Comparison of ENCODE assay signal across 9 mouse cellular contexts in genomic region chr6:120365051-120365450, GRCm38 (mm10). TPM values are rescaled to one million over a fixed set of nuclear protein-coding genes. Genes with fewer than 3 reads are reported as not detected.
A peak's percentile ranks its signal among the peaks of the same experiment; 100 is the strongest.
DNase-seq lines count a peak whose midpoint lies in the region; ATAC-seq lines count a peak whose summit lies in the region.
"Had no signal": no experiment of that assay in that cellular context is flagged by ENCODE, and none has a peak within 500 bp of the region (broad histone marks: within the 10 kb centered on the region; RNA-seq: fewer than 3 reads in every experiment).

No protein-coding gene starts in this region.

- H3K27ac ChIP-seq in embryonic facial prominence, embryonic 10.5 days (replicated peaks) = peak overlapping the region; percentile 93
- H3K27ac ChIP-seq in midbrain, embryonic 15.5 days = no peak overlapping the region

- no peaks in the 10 kb centered on the region for H3K9me3 ChIP-seq in embryonic facial prominence, embryonic 10.5 days
- H3K9me3 ChIP-seq in midbrain, embryonic 15.5 days = no peaks in the 10 kb centered on the region

- H3K36me3 ChIP-seq in embryonic facial prominence, embryonic 10.5 days (replicated peaks) = peaks cover 36% of the 10 kb centered on the region
- peaks cover 24% of the 10 kb centered on the region for H3K36me3 ChIP-seq in midbrain, embryonic 15.5 days (replicated peaks)

- 6% methylated on average over 15 of the region's 15 CpGs for WGBS in embryonic facial prominence, embryonic 10.5 days
- WGBS in midbrain, embryonic 15.5 days = 6% methylated on average over 15 of the region's 15 CpGs

- no peak for ATAC-seq in midbrain, embryonic 15.5 days (replicated peaks)

- intact Hi-C loops in left cerebral cortex, postnatal 25 days (cut with DNase I) = no loop called here

- peak; percentile 31 for DNase-seq in adrenal gland, postnatal 14 days
- no peak for DNase-seq in adrenal gland, postnatal 25 days
- peak; percentile 64 for DNase-seq in A20 (ENCODE audit: low read depth, low spot score)
- DNase-seq in embryonic facial prominence, embryonic 10.5 days (ENCODE audit: low spot score) = peak; percentile 40
- peak; percentile 58 for DNase-seq in induced T-regulatory cell, adult 2 months (ENCODE audit: low read depth)
- DNase-seq in left cerebral cortex, postnatal 25 days (ENCODE audit: low spot score in 2 of 2) = no peak
- no peak for DNase-seq in urinary bladder, postnatal 36 days (ENCODE audit: low spot score in 2 of 2)

- H3K4me2 ChIP-seq in midbrain, embryonic 15.5 days = peak overlapping the region; percentile 98

- peak overlapping the region; percentile 96 for H3K4me3 ChIP-seq in embryonic facial prominence, embryonic 10.5 days
- H3K4me3 ChIP-seq in midbrain, embryonic 15.5 days = peak overlapping the region; percentile 100

- peaks cover 19% of the 10 kb centered on the region for H3K4me1 ChIP-seq in embryonic facial prominence, embryonic 10.5 days
- H3K4me1 ChIP-seq in midbrain, embryonic 15.5 days = peaks cover 20% of the 10 kb centered on the region

- no peaks in the 10 kb centered on the region for H3K27me3 ChIP-seq in embryonic facial prominence, embryonic 10.5 days (replicated peaks; ENCODE audit: low read depth, poor library complexity, severe bottlenecking)
- H3K27me3 ChIP-seq in midbrain, embryonic 15.5 days (replicated peaks) = no peaks in the 10 kb centered on the region
- H3K27me3 ChIP-seq: Patski had no signal

- H3K9ac ChIP-seq in midbrain, embryonic 15.5 days = peak overlapping the region; percentile 96

RNA-seq across cellular contexts. Expression of gene Ccdc77, which starts 0.9 kb away (rescaled TPM):
- 10.5 and 10.7 TPM in 2 replicates for total RNA-seq in adrenal gland, postnatal 14 days (2021)
- 8.2 and 10.9 TPM in 2 replicates for total RNA-seq in adrenal gland, postnatal 25 days (2021)
- polyA plus RNA-seq in embryonic facial prominence, embryonic 10.5 days (2016; fragmentation: Nextera tagmentation; extraction: Ambion mirVana) = 30.1 and 32.7 TPM in 2 replicates
- polyA plus RNA-seq in midbrain, embryonic 15.5 days (2015; fragmentation: Nextera tagmentation; extraction: Ambion mirVana) = 10.1 and 11.0 TPM in 2 replicates
- total RNA-seq in left cerebral cortex, postnatal 25 days (2021) = 1 to 10 TPM; 4.1 to 4.7 TPM

RNA-seq across cellular contexts. Expression of gene Kdm5a, which starts 1.1 kb away (rescaled TPM):
- 54.8 and 58.4 TPM in 2 replicates for total RNA-seq in adrenal gland, postnatal 14 days (2021)
- total RNA-seq in adrenal gland, postnatal 25 days (2021) = 48.0 and 63.3 TPM in 2 replicates
- polyA plus RNA-seq in embryonic facial prominence, embryonic 10.5 days (2016; fragmentation: Nextera tagmentation; extraction: Ambion mirVana) = 53.5 and 55.3 TPM in 2 replicates
- polyA plus RNA-seq in midbrain, embryonic 15.5 days (2015; fragmentation: Nextera tagmentation; extraction: Ambion mirVana) = 37.2 and 38.9 TPM in 2 replicates
- total RNA-seq in left cerebral cortex, postnatal 25 days (2021) = 10 to 100 TPM; 40.3 to 42.1 TPM

Comparison
In these comparisons a context has a peak if more than half of its experiments do, and no peak if none do; other contexts are left out.
1. DNase-seq: peak in adrenal gland, postnatal 14 days (single experiment), A20 (single experiment), embryonic facial prominence, embryonic 10.5 days (single experiment) and induced T-regulatory cell, adult 2 months (single experiment); none in adrenal gland, postnatal 25 days (single experiment), left cerebral cortex, postnatal 25 days (0 of 2) and urinary bladder, postnatal 36 days (0 of 2).